Mouse (Mus musculus) heart, embryonic 12.5 days (tissue): ENCODE results near the gene Fitm1. TPM values are rescaled to one million over a fixed set of nuclear protein-coding genes. Genes with fewer than 3 reads are reported as not detected.

Experiments used
- ATAC-seq: fragments of 200-750 bp; cut with Nextera tagmentation; 2 replicates; pipeline ENCODE4 v1.8.0; 2017; ENCODE audit warnings: moderate TSS enrichment, moderate library complexity; ENCODE audit not compliant: insufficient number of reproducible peaks, low FRiP score
- H3K27ac ChIP-seq: fragments of 300-500 bp; sonication (generic); 2 replicates; pipeline ENCODE4 v1.5.1; 2016; ENCODE audit warnings: mild to moderate bottlenecking, moderate library complexity; ENCODE audit not compliant: poor library complexity, severe bottlenecking
- H3K27me3 ChIP-seq: fragments of 300-500 bp; sonication (generic); replicated peaks from 2 replicates; pipeline ENCODE4 v1.6.1; 2016; ENCODE audit warnings: mild to moderate bottlenecking, moderate library complexity
- H3K36me3 ChIP-seq: fragments of 300-500 bp; sonication (generic); 2 replicates; pipeline ENCODE4 v1.6.1; 2016; ENCODE audit warnings: mild to moderate bottlenecking, moderate library complexity
- H3K4me1 ChIP-seq: fragments of 300-500 bp; sonication (generic); replicated peaks from 2 replicates; pipeline ENCODE4 v1.6.1; 2016; ENCODE audit warnings: mild to moderate bottlenecking
- H3K4me2 ChIP-seq: fragments of 300-500 bp; sonication (generic); 2 replicates; pipeline ENCODE4 v1.6.1; 2016; ENCODE audit warnings: mild to moderate bottlenecking, moderate library complexity
- H3K4me3 ChIP-seq: fragments of 300-500 bp; sonication (generic); 2 replicates; pipeline ENCODE4 v1.5.1; 2016; ENCODE audit warnings: mild to moderate bottlenecking
- H3K9ac ChIP-seq: fragments of 300-500 bp; sonication (generic); 2 replicates; pipeline ENCODE4 v1.6.1; 2016; ENCODE audit warnings: mild to moderate bottlenecking, moderate library complexity
- H3K9me3 ChIP-seq: fragments of 300-500 bp; sonication (generic); replicated peaks from 2 replicates; pipeline ENCODE4 v1.6.1; 2016; ENCODE audit warnings: mild to moderate bottlenecking, moderate library complexity
- WGBS: fragments of 180-500 bp; shearing (Covaris S2); methylation state at CpG from one replicate; pipeline ENCODE4 v1.1.7; 2016; 5-methylcytosine and 5-hydroxymethylcytosine counted together
- polyA plus RNA-seq: library from polyadenylated mRNA; unstranded; fragments of >200 nt; fragmentation: Nextera tagmentation; extraction: Ambion mirVana; gene quantifications from 2 replicates; pipeline ENCODE4 v1.2.1, GENCODE M21; 2016

Fitm1 gene
- polyA plus RNA-seq, 1 experiment from 2014 or later = 118 TPM

GRCm38 (mm10) chr14:55554635-55555034 lies 20.8 kb upstream of the Fitm1 start:
- no peak for ATAC-seq
- Histone ChIP-seq H3K36me3 (peaks cover 7% of the 10 kb centered on the region), H3K27ac (no peak overlapping the region), H3K4me3 (no peak overlapping the region), H3K27me3 (no peaks in the 10 kb centered on the region), H3K4me2 (no peak overlapping the region), H3K9me3 (no peaks in the 10 kb centered on the region), H3K4me1 (peaks cover 6% of the 10 kb centered on the region; the same call in 1 of the 2 replicates), H3K9ac (no peak overlapping the region)

- no peak for ATAC-seq
- WGBS = 58% methylated on average over 3 of the region's 3 CpGs
- Histone ChIP-seq H3K27me3 (no peaks in the 10 kb centered on the region), H3K9me3 (no peaks in the 10 kb centered on the region), H3K4me3 (no peak overlapping the region), H3K9ac (no peak overlapping the region), H3K4me2 (no peak overlapping the region), H3K4me1 (peaks cover 6% of the 10 kb centered on the region; the same call in 1 of the 2 replicates), H3K27ac (no peak overlapping the region), H3K36me3 (no peaks in the 10 kb centered on the region)
Observed at GRCm38 (mm10) chr14:55555788-55556187, 19.6 kb upstream of the Fitm1 start.

- no peak overlapping the region for H3K27ac ChIP-seq
Observed at GRCm38 (mm10) chr14:55557003-55557402, 18.4 kb upstream of the Fitm1 start.

GRCm38 (mm10) chr14:55557587-55557986 lies 17.8 kb upstream of the Fitm1 start:
- ATAC-seq = no peak
- Histone ChIP-seq H3K27me3 (no peaks in the 10 kb centered on the region), H3K4me2 (no peak overlapping the region), H3K36me3 (peaks cover under 1% of the 10 kb centered on the region; the same call in 1 of the 2 replicates), H3K9ac (no peak overlapping the region), H3K9me3 (no peaks in the 10 kb centered on the region), H3K4me3 (no peak overlapping the region), H3K27ac (no peak overlapping the region), H3K4me1 (peaks cover 20% of the 10 kb centered on the region)
- 84% methylated on average over 3 of the region's 3 CpGs for WGBS

More at GRCm38 (mm10) chr14:55557003-55557402, 18.4 kb upstream of the Fitm1 start:
- whole genome bisulfite sequencing = 25% methylated on average over 5 of the region's 5 CpGs
- H3K4me1 ChIP-seq = peaks cover 17% of the 10 kb centered on the region
- no peak for ATAC-seq
- H3K36me3 ChIP-seq = no peaks in the 10 kb centered on the region
- H3K27me3 ChIP-seq = no peaks in the 10 kb centered on the region
- H3K4me2 ChIP-seq = no peak overlapping the region
- H3K9ac ChIP-seq = no peak overlapping the region
- no peak overlapping the region for H3K4me3 ChIP-seq
- H3K9me3 ChIP-seq = no peaks in the 10 kb centered on the region

GRCm38 (mm10) chr14:55558740-55559448 lies 16.5 kb upstream of the Fitm1 start:
- H3K4me1 ChIP-seq = peaks cover 20% of the 10 kb centered on the region
- no peak for ATAC-seq
- WGBS = 50% methylated on average over 6 of the region's 6 CpGs
- H3K27me3 ChIP-seq = no peaks in the 10 kb centered on the region
- no peak overlapping the region for H3K9ac ChIP-seq
- no peaks in the 10 kb centered on the region for H3K9me3 ChIP-seq
- H3K36me3 ChIP-seq = peaks cover 13% of the 10 kb centered on the region
- no peak overlapping the region for H3K27ac ChIP-seq
- H3K4me3 ChIP-seq = no peak overlapping the region
- no peak overlapping the region for H3K4me2 ChIP-seq

GRCm38 (mm10) chr14:55559799-55560201 lies 15.6 kb upstream of the Fitm1 start, which contains the start of gene Dcaf11:
Dcaf11 (plus strand) TSS chr14:55560006.
- Histone ChIP-seq H3K9ac (peak within 1 kb of the TSS; percentile 81), H3K4me3 (peak within 1 kb of the TSS; percentile 69), H3K27me3 (no peaks in the 10 kb centered on the region), H3K4me1 (peaks cover 20% of the 10 kb centered on the region), H3K9me3 (no peaks in the 10 kb centered on the region), H3K36me3 (peaks cover 22% of the 10 kb centered on the region), H3K27ac (peak within 1 kb of the TSS; percentile 98), H3K4me2 (peak within 1 kb of the TSS; percentile 86)
- WGBS = 0% methylated on average over 27 of the region's 27 CpGs
- ATAC-seq = peak; percentile 86

GRCm38 (mm10) chr14:55560202-55561073 lies 15.0 kb upstream of the Fitm1 start, which contains the start of gene A730061H03Rik:
A730061H03Rik (minus strand) TSS chr14:55560406.
- Histone ChIP-seq H3K27ac (peak within 1 kb of the TSS; percentile 98), H3K36me3 (peaks cover 28% of the 10 kb centered on the region), H3K4me1 (peaks cover 20% of the 10 kb centered on the region), H3K9ac (peak within 1 kb of the TSS; percentile 81), H3K9me3 (no peaks in the 10 kb centered on the region), H3K4me3 (peak within 1 kb of the TSS; percentile 69), H3K27me3 (no peaks in the 10 kb centered on the region), H3K4me2 (peak within 1 kb of the TSS; percentile 86)
- peak; percentile 96 for ATAC-seq
- whole genome bisulfite sequencing = under 1% methylated on average over 51 of the region's 51 CpGs

GRCm38 (mm10) chr14:55561860-55562259 lies 13.6 kb upstream of the Fitm1 start:
- Histone ChIP-seq H3K4me2 (peak overlapping the region; percentile 86), H3K4me1 (peaks cover 17% of the 10 kb centered on the region), H3K36me3 (peaks cover 42% of the 10 kb centered on the region), H3K27ac (no peak overlapping the region), H3K4me3 (no peak overlapping the region), H3K9me3 (no peaks in the 10 kb centered on the region), H3K27me3 (no peaks in the 10 kb centered on the region), H3K9ac (no peak overlapping the region)
- ATAC-seq = no peak
- WGBS = 89% methylated on average over 10 of the region's 10 CpGs

- H3K27ac ChIP-seq = no peak overlapping the region
- H3K27me3 ChIP-seq = no peaks in the 10 kb centered on the region
- no peak overlapping the region for H3K4me2 ChIP-seq
- ATAC-seq = no peak
- H3K4me3 ChIP-seq = no peak overlapping the region
- H3K36me3 ChIP-seq = peaks cover 55% of the 10 kb centered on the region
- no peaks in the 10 kb centered on the region for H3K9me3 ChIP-seq
- peaks cover 14% of the 10 kb centered on the region for H3K4me1 ChIP-seq
- WGBS = 86% methylated on average over 11 of the region's 11 CpGs
- no peak overlapping the region for H3K9ac ChIP-seq
Observed at GRCm38 (mm10) chr14:55563249-55563648, 12.2 kb upstream of the Fitm1 start.

GRCm38 (mm10) chr14:55565748-55566147 lies 9.7 kb upstream of the Fitm1 start:
- no peaks in the 10 kb centered on the region for H3K9me3 ChIP-seq
- no peak overlapping the region for H3K4me2 ChIP-seq
- H3K4me1 ChIP-seq = peaks cover 23% of the 10 kb centered on the region
- no peaks in the 10 kb centered on the region for H3K27me3 ChIP-seq
- H3K36me3 ChIP-seq = peaks cover 78% of the 10 kb centered on the region
- ATAC-seq = no peak
- no peak overlapping the region for H3K27ac ChIP-seq
- no peak overlapping the region for H3K4me3 ChIP-seq
- no peak overlapping the region for H3K9ac ChIP-seq
- 82% methylated on average over 3 of the region's 3 CpGs for WGBS

GRCm38 (mm10) chr14:55567496-55567895 lies 7.9 kb upstream of the Fitm1 start:
- WGBS = 77% methylated on average over 3 of the region's 3 CpGs
- no peak for ATAC-seq

More at GRCm38 (mm10) chr14:55567496-55567895, 7.9 kb upstream of the Fitm1 start:
- Histone ChIP-seq H3K27ac (no peak overlapping the region), H3K4me1 (peaks cover 11% of the 10 kb centered on the region), H3K4me3 (no peak overlapping the region), H3K9me3 (no peaks in the 10 kb centered on the region), H3K4me2 (no peak overlapping the region), H3K27me3 (no peaks in the 10 kb centered on the region), H3K9ac (no peak overlapping the region), H3K36me3 (peaks cover 80% of the 10 kb centered on the region)
